Mouse (Mus musculus) mesoderm, embryonic 11.5 days (tissue): ENCODE results near the gene Gm6526.
"Not testable (repeated sequence)": the region's sequence is repeated elsewhere in the genome, so short reads cannot be mapped to it uniquely, and the experiment has no call there.

Source experiments
- DNase-seq: peaks from one replicate; pipeline ENCODE4 v3.0.0-alpha.2; 2012; ENCODE audit warnings: low read depth, low spot score

Gm6526 gene

DNA sequence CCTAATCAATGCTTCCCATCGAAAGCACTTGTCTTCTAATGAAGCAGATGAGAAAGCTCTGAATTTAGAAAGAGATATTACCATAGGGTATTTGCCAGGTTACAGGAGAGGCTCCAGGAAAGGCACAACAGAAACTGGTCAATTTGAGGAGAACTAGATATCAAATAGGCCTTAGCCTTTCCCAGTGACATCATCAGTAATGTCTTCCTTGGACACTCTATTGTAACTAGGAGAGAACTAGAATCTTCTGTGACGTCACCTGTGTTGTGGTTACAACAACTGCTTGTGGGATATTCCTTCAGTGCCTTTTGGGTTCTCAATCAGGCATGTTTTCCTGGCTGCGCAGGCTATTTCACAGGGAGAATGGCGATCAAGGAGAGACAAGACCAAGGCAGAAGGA, at the start of gene Gm6526:
Gene Gm6526 (plus strand): TSS at position 301 of the 400 bp plus-strand sequence.
- DNase-seq = not testable (repeated sequence)

- not testable (repeated sequence) for DNase-seq
Measured at GRCm38 (mm10) chr14:43727385-43727784, 20.3 kb upstream of the Gm6526 start, which contains the start of gene Gm16506. TSS of gene Gm16506 (minus strand) at chr14:43727485.

DNA sequence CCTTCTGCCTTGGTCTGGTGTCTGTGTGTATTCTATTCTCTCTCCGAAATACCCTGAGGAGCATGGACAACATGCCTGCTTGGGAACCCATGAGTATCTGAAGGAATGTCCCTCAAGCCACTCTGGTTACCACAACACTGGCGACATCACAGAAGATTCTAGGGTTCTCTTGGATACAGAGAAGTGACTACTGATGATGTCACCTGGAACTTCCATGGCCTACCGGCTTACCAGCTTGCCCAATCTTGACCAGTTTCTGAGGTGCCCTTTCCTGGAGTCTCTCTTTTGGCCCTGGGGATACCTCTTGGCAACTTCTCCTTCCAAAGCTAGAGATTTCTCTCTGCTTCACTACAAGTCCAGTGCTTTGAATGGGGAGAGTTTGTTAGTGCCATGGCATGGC, 37.0 kb downstream of the Gm6526 start, which contains the start of gene Gm8180:
Gene Gm8180 (minus strand): TSS at position 101 of the 400 bp plus-strand sequence.
- not testable (repeated sequence) for DNase-seq

GRCm38 (mm10) chr14:43793811-43794210, 46.1 kb downstream of the Gm6526 start:
- not testable (repeated sequence) for DNase-seq

GRCm38 (mm10) chr14:43796069-43796904, 48.6 kb downstream of the Gm6526 start:
- DNase-seq = peak; percentile 23

GRCm38 (mm10) chr14:43796905-43797470, 49.3 kb downstream of the Gm6526 start:
- DNase-seq = not testable (repeated sequence)

GRCm38 (mm10) chr14:43804435-43804834, 56.8 kb downstream of the Gm6526 start:
- not testable (repeated sequence) for DNase-seq
